Mouse (Mus musculus): ENCODE data around the gene Zfp280d.

GRCm38 (mm10) chr9:72255227-72255626, 19.4 kb upstream of the Zfp280d start:
- no peak for TF ChIP-seq CTCF (IDR thresholded peaks at IDR 0.05; ENCODE audit: insufficient read depth, low read length)
- TF ChIP-seq POLR2A (IDR thresholded peaks at IDR 0.05; ENCODE audit: borderline replicate concordance, extremely low read depth, low read depth, low read length): no peak

All from lung, adult 2 months (tissue).